Comparison of ENCODE assay signal across 10 mouse cellular contexts in genomic region chr12:112141300-112141699, GRCm38 (mm10). TPM values are rescaled to one million over a fixed set of nuclear protein-coding genes. Genes with fewer than 3 reads are reported as not detected.
DNase-seq lines count a peak whose midpoint lies in the region; ATAC-seq lines count a peak whose summit lies in the region.
"Had no signal": no experiment of that assay in that cellular context is flagged by ENCODE, and none has a peak within 500 bp of the region (broad histone marks: within the 10 kb centered on the region; RNA-seq: fewer than 3 reads in every experiment).

No protein-coding gene starts in this region.

- no peaks in the 10 kb centered on the region for H3K36me3 ChIP-seq in forebrain, embryonic 11.5 days (ENCODE audit: control insufficient read depth, insufficient read depth, low read length)
- H3K36me3 ChIP-seq in forebrain, embryonic 15.5 days, result no peaks in the 10 kb centered on the region
- H3K36me3 ChIP-seq in midbrain, embryonic 11.5 days (ENCODE audit: control insufficient read depth, insufficient read depth, low read length), result no peaks in the 10 kb centered on the region
- no peaks in the 10 kb centered on the region for H3K36me3 ChIP-seq in midbrain, embryonic 14.5 days (ENCODE audit: control insufficient read depth, insufficient read depth, low read length)
- H3K36me3 ChIP-seq in embryonic facial prominence, embryonic 10.5 days (replicated peaks), result no peaks in the 10 kb centered on the region
- H3K36me3 ChIP-seq: embryonic facial prominence, embryonic 12.5 days had no signal

- H3K27me3 ChIP-seq in forebrain, embryonic 11.5 days (ENCODE audit: control insufficient read depth, insufficient read depth, low read length), result peaks cover 37% of the 10 kb centered on the region
- no peaks in the 10 kb centered on the region for H3K27me3 ChIP-seq in forebrain, embryonic 15.5 days
- peaks cover 42% of the 10 kb centered on the region for H3K27me3 ChIP-seq in midbrain, embryonic 11.5 days (ENCODE audit: control insufficient read depth, insufficient read depth, low read length)
- peaks cover 30% of the 10 kb centered on the region for H3K27me3 ChIP-seq in midbrain, embryonic 14.5 days (ENCODE audit: control insufficient read depth, insufficient read depth, low read length)
- peaks cover 50% of the 10 kb centered on the region for H3K27me3 ChIP-seq in embryonic facial prominence, embryonic 10.5 days (replicated peaks; ENCODE audit: low read depth, poor library complexity, severe bottlenecking)

- WGBS in forebrain, embryonic 11.5 days, result 6% methylated on average over 6 of the region's 6 CpGs
- 16% methylated on average over 6 of the region's 6 CpGs for WGBS in forebrain, embryonic 15.5 days
- WGBS in midbrain, embryonic 11.5 days, result 4% methylated on average over 6 of the region's 6 CpGs
- 11% methylated on average over 6 of the region's 6 CpGs for whole genome bisulfite sequencing in midbrain, embryonic 14.5 days
- WGBS in embryonic facial prominence, embryonic 10.5 days, result 3% methylated on average over 6 of the region's 6 CpGs

- H3K9me3 ChIP-seq in forebrain, embryonic 11.5 days (ENCODE audit: control insufficient read depth, low read length), result no peaks in the 10 kb centered on the region
- H3K9me3 ChIP-seq in forebrain, embryonic 15.5 days, result no peaks in the 10 kb centered on the region
- H3K9me3 ChIP-seq in midbrain, embryonic 11.5 days (ENCODE audit: control insufficient read depth, low read length), result no peaks in the 10 kb centered on the region
- no peaks in the 10 kb centered on the region for H3K9me3 ChIP-seq in midbrain, embryonic 14.5 days (ENCODE audit: control insufficient read depth, low read length)
- no peaks in the 10 kb centered on the region for H3K9me3 ChIP-seq in embryonic facial prominence, embryonic 10.5 days
- H3K9me3 ChIP-seq: embryonic facial prominence, embryonic 12.5 days had no signal

- no peak overlapping the region for H3K4me3 ChIP-seq in forebrain, embryonic 11.5 days (ENCODE audit: low read depth, low read length)
- no peak overlapping the region for H3K4me3 ChIP-seq in forebrain, embryonic 15.5 days
- no peak overlapping the region for H3K4me3 ChIP-seq in midbrain, embryonic 11.5 days (ENCODE audit: low read depth, low read length)
- H3K4me3 ChIP-seq in midbrain, embryonic 14.5 days (replicated peaks; ENCODE audit: low read depth, low read length), result no peak overlapping the region
- H3K4me3 ChIP-seq in embryonic facial prominence, embryonic 10.5 days, result no peak overlapping the region
- H3K4me3 ChIP-seq: embryonic facial prominence, embryonic 12.5 days had no signal

- peak; percentile 81 for DNase-seq in forebrain, embryonic 11.5 days (ENCODE audit: low spot score)
- DNase-seq in midbrain, embryonic 11.5 days (ENCODE audit: low spot score, missing footprints), result peak; percentile 93
- DNase-seq in midbrain, embryonic 14.5 days, result no peak
- DNase-seq in embryonic facial prominence, embryonic 10.5 days (ENCODE audit: low spot score), result peak; percentile 85
- DNase-seq in retina, postnatal 1 day, result peak; percentile 65
- no peak for DNase-seq in frontal cortex, adult 2 months (ENCODE audit: extremely low spot score in 1 of 2, low spot score in 1 of 2)
- DNase-seq: thymus, postnatal 36 days had no signal

- H3K9ac ChIP-seq in forebrain, embryonic 11.5 days (ENCODE audit: low read length), result no peak overlapping the region
- no peak overlapping the region for H3K9ac ChIP-seq in forebrain, embryonic 15.5 days (replicated peaks)
- H3K9ac ChIP-seq in midbrain, embryonic 11.5 days (ENCODE audit: low read length), result no peak overlapping the region
- no peak overlapping the region for H3K9ac ChIP-seq in midbrain, embryonic 14.5 days (replicated peaks; ENCODE audit: low read length)
- H3K9ac ChIP-seq: embryonic facial prominence, embryonic 12.5 days had no signal

- no peak overlapping the region for H3K4me2 ChIP-seq in forebrain, embryonic 11.5 days (ENCODE audit: low read depth, low read length, severe bottlenecking)
- H3K4me2 ChIP-seq in forebrain, embryonic 15.5 days (replicated peaks), result no peak overlapping the region
- H3K4me2 ChIP-seq in midbrain, embryonic 11.5 days, result no peak overlapping the region
- no peak overlapping the region for H3K4me2 ChIP-seq in midbrain, embryonic 14.5 days (ENCODE audit: low read length)
- H3K4me2 ChIP-seq: embryonic facial prominence, embryonic 12.5 days had no signal

- ATAC-seq in forebrain, embryonic 11.5 days (replicated peaks; ENCODE audit: low FRiP score), result no peak
- ATAC-seq in forebrain, embryonic 15.5 days (replicated peaks), result no peak
- no peak for ATAC-seq in midbrain, embryonic 11.5 days (ENCODE audit: low FRiP score)
- ATAC-seq in midbrain, embryonic 14.5 days (ENCODE audit: low FRiP score, low TSS enrichment), result no peak
- no peak for ATAC-seq in frontal cortex, adult (ENCODE audit: low TSS enrichment)

- no peak overlapping the region for H3K27ac ChIP-seq in forebrain, embryonic 11.5 days (ENCODE audit: low read depth, low read length)
- H3K27ac ChIP-seq in forebrain, embryonic 15.5 days (replicated peaks), result no peak overlapping the region
- H3K27ac ChIP-seq in midbrain, embryonic 11.5 days (ENCODE audit: low read depth, low read length), result no peak overlapping the region
- H3K27ac ChIP-seq in midbrain, embryonic 14.5 days (replicated peaks; ENCODE audit: low read depth, low read length), result no peak overlapping the region
- no peak overlapping the region for H3K27ac ChIP-seq in embryonic facial prominence, embryonic 10.5 days (replicated peaks)
- H3K27ac ChIP-seq: embryonic facial prominence, embryonic 12.5 days had no signal

- H3K4me1 ChIP-seq in forebrain, embryonic 11.5 days (replicated peaks; ENCODE audit: control insufficient read depth, insufficient read depth, low read length), result peaks cover 11% of the 10 kb centered on the region; the same call in 1 of the 2 replicates
- H3K4me1 ChIP-seq in forebrain, embryonic 15.5 days, result peaks cover 44% of the 10 kb centered on the region
- peaks cover 18% of the 10 kb centered on the region for H3K4me1 ChIP-seq in midbrain, embryonic 11.5 days (ENCODE audit: control insufficient read depth, insufficient read depth, low read length)
- H3K4me1 ChIP-seq in midbrain, embryonic 14.5 days (ENCODE audit: control insufficient read depth, insufficient read depth, low read length), result peaks cover 20% of the 10 kb centered on the region
- peaks cover 37% of the 10 kb centered on the region for H3K4me1 ChIP-seq in embryonic facial prominence, embryonic 10.5 days

RNA-seq across cellular contexts. Expression of gene Kif26a, which starts 4.7 kb away (rescaled TPM):
- 6.4 and 7.1 TPM in 2 replicates for polyA plus RNA-seq in forebrain, embryonic 11.5 days (2014; fragmentation: Nextera tagmentation; extraction: Ambion mirVana)
- polyA plus RNA-seq in forebrain, embryonic 15.5 days (2015; fragmentation: Nextera tagmentation; extraction: Ambion mirVana), result 16.1 and 18.0 TPM in 2 replicates
- 2.6 and 3.5 TPM in 2 replicates for polyA plus RNA-seq in midbrain, embryonic 11.5 days (2014; fragmentation: Nextera tagmentation; extraction: Ambion mirVana)
- 6.2 and 7.2 TPM in 2 replicates for polyA plus RNA-seq in midbrain, embryonic 14.5 days (2014; fragmentation: Nextera tagmentation; extraction: Ambion mirVana)
- polyA plus RNA-seq in embryonic facial prominence, embryonic 10.5 days (2016; fragmentation: Nextera tagmentation; extraction: Ambion mirVana), result 3.3 and 3.4 TPM in 2 replicates
- polyA plus RNA-seq in frontal cortex, adult 2 months (2012; rRNA removed), result 7.6 and 8.3 TPM in 2 replicates

RNA-seq across cellular contexts. Expression of gene Aspg, which starts 34.8 kb away (rescaled TPM):
- 0.29 and 1.1 TPM in 2 replicates for polyA plus RNA-seq in forebrain, embryonic 11.5 days (2014; fragmentation: Nextera tagmentation; extraction: Ambion mirVana)
- polyA plus RNA-seq in forebrain, embryonic 15.5 days (2015; fragmentation: Nextera tagmentation; extraction: Ambion mirVana), result 0.20 and 0.22 TPM in 2 replicates
- 0.25 TPM in 1 of 2 replicates, not detected in the other for polyA plus RNA-seq in midbrain, embryonic 11.5 days (2014; fragmentation: Nextera tagmentation; extraction: Ambion mirVana)
- polyA plus RNA-seq in midbrain, embryonic 14.5 days (2014; fragmentation: Nextera tagmentation; extraction: Ambion mirVana), result not detected in 2 replicates
- 2.7 TPM in 2 replicates for polyA plus RNA-seq in embryonic facial prominence, embryonic 10.5 days (2016; fragmentation: Nextera tagmentation; extraction: Ambion mirVana)
- polyA plus RNA-seq in frontal cortex, adult 2 months (2012; rRNA removed), result 5.0 and 5.1 TPM in 2 replicates

Comparison
In these comparisons a context has a peak if more than half of its experiments do, and no peak if none do; other contexts are left out.
1. DNase-seq: peak in forebrain, embryonic 11.5 days (single experiment), midbrain, embryonic 11.5 days (single experiment), embryonic facial prominence, embryonic 10.5 days (single experiment) and retina, postnatal 1 day (single experiment); none in midbrain, embryonic 14.5 days (single experiment) and frontal cortex, adult 2 months (0 of 2).